Mouse (Mus musculus): ENCODE data around the gene Uaca.

Gene Uaca

GRCm38 (mm10) chr9:60794210-60794840 lies at the start of gene Uaca:
Gene Uaca, plus strand, starts transcription at chr9:60794542.
- peak; percentile 97 for DNase-seq

DNA sequence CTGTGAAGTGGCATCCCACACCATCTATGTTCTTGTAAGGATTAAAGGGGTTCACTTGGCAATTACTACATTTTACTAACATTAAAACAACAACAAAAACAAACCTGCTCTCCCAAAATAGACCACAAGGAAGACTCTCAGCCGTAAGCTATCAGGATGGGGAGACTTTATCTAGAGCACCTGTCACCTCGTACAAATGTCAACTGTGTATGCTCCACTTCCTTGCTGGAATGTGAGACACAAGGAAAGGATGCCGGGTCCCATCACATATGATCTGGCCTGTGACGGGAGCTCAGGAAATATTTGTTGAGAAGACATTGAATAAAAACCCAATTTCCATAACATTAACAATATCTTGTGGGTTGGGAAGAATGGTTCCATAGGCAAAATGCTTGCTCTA lies 49.4 kb upstream of the Uaca start:
- DNase-seq = no peak

- DNase-seq = no peak
These were observed 47.8 kb upstream of the Uaca start for GRCm38 (mm10) chr9:60746561-60746960.

DNA sequence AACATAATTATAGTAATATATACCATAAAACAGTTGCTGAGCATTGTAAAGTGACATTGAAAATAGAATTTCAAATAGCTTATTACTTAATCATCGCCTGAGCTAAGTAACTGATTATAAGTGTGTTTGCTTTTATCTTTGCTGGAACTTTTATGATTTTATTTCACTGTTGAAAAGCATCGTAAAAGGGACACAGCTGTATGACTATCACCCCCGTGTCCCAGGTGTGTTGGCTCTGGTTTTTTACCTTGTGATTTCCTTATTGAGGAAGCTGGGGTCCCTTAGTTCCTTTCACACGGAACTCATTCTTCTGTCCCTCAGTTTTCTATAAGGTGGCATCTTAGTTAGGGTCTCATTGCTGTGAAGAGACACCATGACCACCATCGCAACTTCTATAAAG lies 46.7 kb upstream of the Uaca start:
- no peak for DNase-seq

DNA sequence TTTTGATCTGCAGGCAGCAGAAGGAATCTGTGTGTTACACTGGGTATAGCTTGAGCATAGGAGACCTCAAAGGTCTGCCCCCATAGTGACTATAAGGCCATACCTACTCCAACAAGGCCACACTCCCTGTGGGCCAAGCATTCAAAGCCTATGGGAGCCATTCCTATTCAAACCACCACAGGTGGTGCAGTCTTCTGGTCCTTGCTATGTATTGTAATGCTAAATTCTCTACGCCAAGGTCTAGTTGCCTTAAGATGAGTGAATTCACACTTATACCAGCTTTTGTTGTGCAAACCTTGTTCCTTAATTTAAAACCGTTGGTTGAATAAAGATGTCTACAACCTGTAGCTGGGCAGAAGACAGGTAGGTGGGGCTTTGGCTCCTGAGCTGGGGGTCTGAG lies 46.2 kb upstream of the Uaca start:
- no peak for DNase-seq

DNA sequence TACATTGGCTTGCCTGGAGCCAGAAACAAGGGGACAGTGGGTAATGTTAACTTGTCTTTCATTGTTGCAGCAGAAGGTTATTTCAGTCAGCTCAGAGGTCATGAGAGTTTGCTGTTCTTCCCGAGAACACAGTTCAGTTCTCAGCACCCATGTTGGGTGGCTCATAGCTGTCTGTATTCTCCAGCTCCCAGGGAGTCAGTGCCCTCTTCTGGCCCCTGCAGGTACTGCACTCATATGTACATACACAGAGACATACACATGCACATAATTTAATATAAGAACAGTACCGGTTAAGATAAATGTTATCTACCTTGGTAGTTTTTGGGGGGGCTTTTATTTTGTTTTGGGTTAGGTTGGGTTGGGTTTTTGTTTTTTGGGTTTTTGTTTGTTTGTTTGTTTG lies 45.2 kb upstream of the Uaca start:
- no peak for DNase-seq

GRCm38 (mm10) chr9:60751098-60751497 lies 43.2 kb upstream of the Uaca start:
- DNase-seq = no peak

DNA sequence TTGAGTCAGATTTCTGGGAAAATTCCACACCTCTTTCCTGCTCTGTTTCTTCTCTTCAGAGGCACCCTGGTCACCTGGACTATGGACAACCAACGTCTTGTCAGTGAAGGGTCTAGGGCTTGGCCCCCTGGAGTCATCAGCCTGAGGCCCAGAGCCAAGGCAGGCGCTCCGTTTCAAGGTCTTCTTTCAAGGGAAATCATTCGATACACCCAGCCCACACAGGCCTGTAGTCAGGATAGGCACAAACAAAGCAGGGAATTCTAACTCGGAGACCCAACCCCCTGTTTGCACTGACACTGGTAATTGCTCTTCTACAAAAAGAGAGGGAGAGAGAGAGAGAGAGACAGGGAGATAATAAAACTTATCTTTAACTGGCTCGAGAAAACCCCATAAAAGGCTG lies 42.4 kb upstream of the Uaca start:
- no peak for DNase-seq

DNA sequence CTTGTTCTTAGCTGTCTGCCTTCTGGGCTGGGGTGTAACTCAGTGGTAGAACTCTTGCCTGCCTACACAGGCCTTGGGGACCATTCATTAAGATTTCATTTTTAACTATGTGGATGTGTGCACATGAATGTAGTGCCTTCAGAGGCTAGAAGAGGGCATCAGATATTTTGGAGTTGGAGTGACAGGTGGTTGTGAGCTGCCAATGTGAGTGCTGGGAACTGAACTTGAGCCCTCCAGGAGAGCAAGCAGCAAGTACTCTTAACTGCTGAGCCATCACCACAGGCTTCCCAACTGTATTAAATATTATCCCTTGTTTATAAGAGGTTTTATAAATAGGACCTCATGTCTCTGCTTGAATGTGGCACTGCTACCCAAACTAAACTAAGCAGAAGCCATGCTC lies 41.7 kb upstream of the Uaca start:
- no peak for DNase-seq

- peak; percentile 86 for DNase-seq
These were observed 38.1 kb upstream of the Uaca start for GRCm38 (mm10) chr9:60756258-60756657.

GRCm38 (mm10) chr9:60756866-60757740 lies 37.2 kb upstream of the Uaca start:
- DNase-seq = no peak

- DNase-seq = no peak
These were observed 36.5 kb upstream of the Uaca start for GRCm38 (mm10) chr9:60757817-60758216.

- DNase-seq = no peak
These were observed 34.8 kb upstream of the Uaca start for GRCm38 (mm10) chr9:60759436-60760007.

GRCm38 (mm10) chr9:60765181-60765580 lies 29.2 kb upstream of the Uaca start:
- DNase-seq = no peak

GRCm38 (mm10) chr9:60768393-60768792 lies 25.9 kb upstream of the Uaca start:
- no peak for DNase-seq

DNA sequence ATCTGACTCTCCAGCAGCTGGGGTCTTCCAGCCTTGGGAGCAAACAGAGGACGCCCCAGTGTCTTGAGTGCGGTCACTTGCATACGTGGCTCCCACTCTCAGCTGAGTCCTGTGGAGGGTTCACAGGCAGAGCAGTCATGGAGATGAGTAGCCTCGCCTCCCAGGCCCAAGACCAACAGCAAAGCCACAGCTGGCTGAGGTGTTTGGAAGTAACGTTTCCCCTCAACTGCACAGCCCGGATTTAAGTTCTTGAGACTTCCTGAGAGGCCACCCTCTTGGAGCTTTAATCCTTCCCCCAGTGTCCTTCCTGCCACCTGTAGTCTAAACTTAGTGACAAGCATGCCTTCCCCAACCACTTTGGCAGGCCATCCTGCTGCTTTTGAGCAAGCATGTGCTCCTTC lies 24.6 kb upstream of the Uaca start:
- no peak for DNase-seq

DNA sequence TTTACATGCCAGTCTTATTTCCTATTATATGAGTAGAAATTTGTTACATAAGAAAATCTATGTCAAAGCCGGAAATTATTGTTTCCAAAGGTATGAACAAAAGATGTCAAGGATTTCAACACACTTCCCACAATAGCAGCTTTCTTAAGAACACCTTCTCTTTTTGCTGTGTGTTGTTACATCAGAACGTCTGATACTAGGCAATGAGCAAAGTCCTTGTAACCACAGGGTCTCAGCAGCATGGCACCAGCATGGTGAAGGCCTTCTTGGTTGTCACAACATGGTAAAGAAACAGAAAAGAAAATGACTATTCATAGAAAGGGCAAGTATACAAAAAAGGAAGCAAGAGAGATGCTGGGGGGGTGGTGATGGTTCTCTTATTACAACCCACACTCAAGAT lies 20.6 kb upstream of the Uaca start:
- no peak for DNase-seq

- no peak for DNase-seq
These were observed 17.4 kb upstream of the Uaca start for GRCm38 (mm10) chr9:60776899-60777298.

- DNase-seq = no peak
These were observed 12.1 kb upstream of the Uaca start for GRCm38 (mm10) chr9:60782057-60782789.

GRCm38 (mm10) chr9:60785069-60785468 lies 9.3 kb upstream of the Uaca start:
- no peak for DNase-seq

DNA sequence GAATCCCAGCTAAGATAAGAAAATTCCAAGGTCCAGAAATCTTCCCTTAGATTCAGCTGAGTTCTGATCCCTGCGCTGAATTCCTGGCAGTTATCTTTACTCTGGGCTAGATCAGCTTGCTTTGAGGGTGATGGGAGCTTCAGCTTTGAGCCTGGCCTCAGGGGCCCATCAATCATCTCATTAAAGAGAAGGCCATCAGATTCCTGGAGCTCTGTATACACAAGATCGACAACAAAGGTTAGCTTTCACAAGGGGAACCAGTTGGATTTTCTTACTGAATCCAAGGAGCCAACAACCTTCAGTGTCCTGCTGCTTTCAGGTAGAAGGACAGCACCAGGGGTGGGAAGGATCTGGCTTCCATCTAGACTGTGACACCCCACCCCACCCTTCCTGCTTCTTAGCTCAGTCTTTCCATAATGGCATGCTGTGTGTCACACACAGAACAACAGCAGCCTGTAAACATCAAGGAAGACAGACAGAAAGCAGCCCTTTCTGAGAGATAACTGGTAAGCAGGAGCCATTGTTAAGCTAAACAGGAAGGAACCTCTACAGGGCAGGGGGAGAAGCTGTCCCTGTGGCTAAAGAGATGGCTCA lies 6.7 kb upstream of the Uaca start:
- no peak for DNase-seq

- DNase-seq = no peak
These were observed 4.1 kb upstream of the Uaca start for GRCm38 (mm10) chr9:60790282-60790681.

- DNase-seq = peak; percentile 54
These were observed 554 bp downstream of the Uaca start for GRCm38 (mm10) chr9:60794841-60795351.

Measured in lung, postnatal 14 days (tissue).